Mouse (Mus musculus): ENCODE data around the gene Slc46a1. TPM values are rescaled to one million over a fixed set of nuclear protein-coding genes. Genes with fewer than 3 reads are reported as not detected.
A peak's percentile ranks its signal among the peaks of the same experiment; 100 is the strongest.

Gene Slc46a1
- polyA plus RNA-seq, 1 experiment from 2014 or later: 16.2 TPM

- H3K27ac ChIP-seq: no peak overlapping the region
- peaks cover 8% of the 10 kb centered on the region for H3K4me1 ChIP-seq
- H3K9ac ChIP-seq: no peak overlapping the region
- H3K4me2 ChIP-seq: no peak overlapping the region
- 3% methylated on average over 8 of the region's 8 CpGs for WGBS
- no peaks in the 10 kb centered on the region for H3K9me3 ChIP-seq
- peaks cover 75% of the 10 kb centered on the region for H3K27me3 ChIP-seq
- no peaks in the 10 kb centered on the region for H3K36me3 ChIP-seq
- no peak overlapping the region for H3K4me3 ChIP-seq
- no peak for ATAC-seq (ENCODE audit: insufficient number of reproducible peaks, insufficient read depth, low FRiP score, low TSS enrichment, low read depth)
These were observed 22.7 kb downstream of the Slc46a1 start for GRCm38 (mm10) chr11:78488168-78488567.

DNA sequence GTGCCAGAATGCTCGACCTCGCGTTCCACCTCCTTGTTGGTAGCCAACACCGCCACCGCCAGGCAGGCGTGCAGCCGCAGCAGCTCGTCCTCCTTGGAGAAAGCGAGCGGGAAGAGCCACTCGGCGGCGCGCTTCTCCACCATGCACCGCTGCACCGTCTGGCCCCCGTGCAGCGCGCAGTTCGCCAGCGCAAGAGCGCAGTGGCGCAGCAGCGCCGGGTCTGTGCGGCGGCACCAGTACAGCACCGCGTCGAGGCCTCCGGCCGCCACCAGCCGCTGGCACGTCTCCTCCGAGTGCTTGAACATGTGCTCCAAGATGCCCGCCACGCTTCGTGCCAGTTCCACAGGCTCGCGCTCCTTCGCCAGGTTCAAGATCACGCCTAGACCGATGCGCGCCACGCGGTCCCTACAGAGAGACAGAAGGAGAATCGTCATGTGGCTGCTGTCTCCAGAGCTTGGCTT lies 25.3 kb downstream of the Slc46a1 start:
- Histone ChIP-seq H3K9me3 (no peaks in the 10 kb centered on the region), H3K4me2 (peak overlapping the region; percentile 57), H3K36me3 (no peaks in the 10 kb centered on the region), H3K4me3 (peak overlapping the region; percentile 35), H3K4me1 (peaks cover 8% of the 10 kb centered on the region), H3K9ac (peak overlapping the region; percentile 49; the same call in 1 of the 2 replicates), H3K27me3 (peaks cover 83% of the 10 kb centered on the region), H3K27ac (no peak overlapping the region)
- WGBS: 12% methylated on average over 48 of the region's 48 CpGs
- no peak for ATAC-seq (ENCODE audit: insufficient number of reproducible peaks, insufficient read depth, low FRiP score, low TSS enrichment, low read depth)

GRCm38 (mm10) chr11:78495904-78496303 lies 30.4 kb downstream of the Slc46a1 start:
- no peak for ATAC-seq (ENCODE audit: insufficient number of reproducible peaks, insufficient read depth, low FRiP score, low TSS enrichment, low read depth)
- no peaks in the 10 kb centered on the region for H3K36me3 ChIP-seq
- no peak overlapping the region for H3K4me3 ChIP-seq
- no peak overlapping the region for H3K9ac ChIP-seq
- H3K4me2 ChIP-seq: no peak overlapping the region
- peaks cover 18% of the 10 kb centered on the region for H3K4me1 ChIP-seq
- peaks cover 75% of the 10 kb centered on the region for H3K27me3 ChIP-seq
- no peaks in the 10 kb centered on the region for H3K9me3 ChIP-seq
- 3% methylated on average over 6 of the region's 6 CpGs for WGBS
- H3K27ac ChIP-seq: no peak overlapping the region

DNA sequence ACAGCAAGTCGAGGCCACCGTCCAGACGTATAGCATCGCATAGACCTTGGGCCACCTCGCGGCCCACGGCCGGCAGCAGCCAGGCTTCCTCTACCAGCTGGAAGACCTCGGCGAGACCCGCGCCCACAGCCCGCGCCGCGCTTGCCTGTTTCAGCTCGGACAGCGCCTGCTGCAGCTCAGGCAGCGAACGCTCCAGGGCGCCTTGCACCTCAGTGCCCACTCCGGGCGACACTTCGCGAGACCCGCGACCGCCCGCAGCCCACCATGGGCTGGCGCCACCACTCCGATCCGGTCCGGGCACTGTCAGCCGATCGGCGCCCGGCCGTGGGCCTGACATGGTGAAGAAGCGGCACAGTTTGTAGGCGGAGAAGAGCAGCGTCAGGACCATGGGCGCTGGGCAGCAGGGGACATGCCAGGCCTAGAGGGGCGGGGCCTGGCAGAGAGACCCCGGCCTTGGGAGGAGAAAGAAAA lies 31.6 kb downstream of the Slc46a1 start:
- Histone ChIP-seq H3K4me2 (peak overlapping the region; percentile 98), H3K4me1 (peaks cover 16% of the 10 kb centered on the region), H3K27ac (no peak overlapping the region), H3K36me3 (no peaks in the 10 kb centered on the region), H3K9me3 (no peaks in the 10 kb centered on the region), H3K9ac (peak overlapping the region; percentile 65), H3K27me3 (peaks cover 73% of the 10 kb centered on the region), H3K4me3 (peak overlapping the region; percentile 61)
- no peak; the same call in 1 of the 2 replicates for ATAC-seq (ENCODE audit: insufficient number of reproducible peaks, insufficient read depth, low FRiP score, low TSS enrichment, low read depth)
- under 1% methylated on average over 44 of the region's 44 CpGs for WGBS

DNA sequence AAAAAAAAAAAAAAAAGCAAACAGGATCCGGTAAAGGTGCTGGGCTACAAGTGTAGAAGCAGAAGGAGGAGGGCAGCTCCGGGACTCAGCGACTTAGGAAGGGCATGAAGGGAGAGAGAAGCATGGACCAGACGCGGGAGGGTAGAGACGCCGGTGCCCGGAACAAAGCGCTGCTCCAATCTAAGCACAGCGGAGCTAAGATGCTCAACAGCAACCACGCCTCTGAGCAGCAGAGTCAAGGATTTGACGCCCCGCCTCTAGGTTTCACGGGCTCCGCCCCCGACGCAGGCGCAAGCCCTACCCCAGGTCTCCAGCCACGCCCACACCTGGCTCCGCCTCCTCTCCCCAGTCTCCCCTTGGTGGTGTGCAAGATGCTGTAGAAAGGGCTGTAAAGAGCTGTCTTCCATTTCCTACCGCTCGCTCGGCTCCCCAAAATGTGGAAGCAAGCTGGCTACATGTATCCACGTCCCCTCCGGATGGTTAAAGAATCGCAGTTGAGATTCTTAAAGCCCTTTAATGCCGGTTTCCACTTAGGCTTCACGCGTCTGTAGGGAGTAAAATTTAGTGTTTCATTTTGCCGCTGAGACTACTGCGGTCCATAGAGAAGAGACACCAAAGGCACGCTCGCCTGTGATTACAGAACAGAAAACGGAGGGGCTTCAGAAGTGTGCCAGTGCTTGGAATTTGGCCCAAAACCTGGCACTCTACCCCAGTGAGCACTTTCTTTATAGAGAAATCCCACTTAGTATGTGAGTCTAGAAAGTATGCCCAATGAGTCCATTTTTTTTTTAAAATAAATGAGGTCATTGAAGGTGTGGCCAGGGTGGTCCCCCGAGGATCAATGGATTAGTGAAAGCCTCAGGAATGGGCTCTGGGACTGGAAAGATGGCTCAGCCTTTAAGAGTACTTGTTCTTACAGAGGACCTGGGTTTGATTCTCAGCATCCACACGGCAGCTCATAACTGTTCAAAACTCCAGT lies 32.3 kb downstream of the Slc46a1 start, which contains the start of gene Sarm1:
Gene Sarm1, minus strand, starts transcription at position 211 of the 979 bp plus-strand sequence.
- 3% methylated on average over 36 of the region's 36 CpGs for WGBS
- Histone ChIP-seq H3K9me3 (no peaks in the 10 kb centered on the region), H3K27me3 (peaks cover 67% of the 10 kb centered on the region), H3K36me3 (no peaks in the 10 kb centered on the region), H3K4me2 (peak within 1 kb of the TSS; percentile 98), H3K4me3 (peak within 1 kb of the TSS; percentile 61), H3K4me1 (peaks cover 16% of the 10 kb centered on the region), H3K27ac (peak within 1 kb of the TSS; percentile 57; the same call in 1 of the 2 replicates), H3K9ac (peak within 1 kb of the TSS; percentile 65)
- peak; percentile 87 for ATAC-seq (ENCODE audit: insufficient number of reproducible peaks, insufficient read depth, low FRiP score, low TSS enrichment, low read depth)

DNA sequence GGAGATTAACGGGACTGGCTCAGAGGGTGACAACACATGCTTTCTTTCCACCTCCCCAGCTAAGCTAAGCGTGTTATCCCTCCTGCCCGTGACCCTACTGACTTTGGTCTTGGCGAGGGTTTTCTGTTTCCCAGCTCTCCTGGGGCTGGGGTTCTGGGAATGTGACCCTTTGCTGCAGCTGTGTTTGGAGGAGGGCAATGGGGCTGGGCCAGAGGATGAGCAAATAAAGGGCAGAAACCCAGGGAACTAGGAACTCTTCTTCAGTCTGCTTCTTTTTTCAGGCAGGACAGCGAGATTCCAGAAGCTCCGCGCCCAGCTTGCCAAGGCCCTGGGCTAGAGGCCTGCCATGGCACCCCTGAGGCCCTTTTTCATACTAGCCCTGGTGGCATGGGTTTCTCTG lies 33.5 kb downstream of the Slc46a1 start, which contains the start of gene Vtn:
Gene Vtn, plus strand, starts transcription at position 88 of the 400 bp plus-strand sequence.
- no peaks in the 10 kb centered on the region for H3K36me3 ChIP-seq
- H3K27me3 ChIP-seq: peaks cover 66% of the 10 kb centered on the region
- H3K4me3 ChIP-seq: peak within 1 kb of the TSS; percentile 61
- ATAC-seq (ENCODE audit: insufficient number of reproducible peaks, insufficient read depth, low FRiP score, low TSS enrichment, low read depth): no peak
- H3K4me2 ChIP-seq: peak within 1 kb of the TSS; percentile 98
- H3K9me3 ChIP-seq: no peaks in the 10 kb centered on the region
- peaks cover 16% of the 10 kb centered on the region for H3K4me1 ChIP-seq
- peak within 1 kb of the TSS; percentile 57; the same call in 1 of the 2 replicates for H3K27ac ChIP-seq
- WGBS: 47% methylated on average over 7 of the region's 7 CpGs
- H3K9ac ChIP-seq: peak within 1 kb of the TSS; percentile 51

- H3K9ac ChIP-seq: no peak overlapping the region
- peaks cover 61% of the 10 kb centered on the region for H3K27me3 ChIP-seq
- H3K36me3 ChIP-seq: no peaks in the 10 kb centered on the region
- no peak overlapping the region for H3K4me3 ChIP-seq
- no peak overlapping the region for H3K4me2 ChIP-seq
- no peaks in the 10 kb centered on the region for H3K9me3 ChIP-seq
- ATAC-seq (ENCODE audit: insufficient number of reproducible peaks, insufficient read depth, low FRiP score, low TSS enrichment, low read depth): no peak
- WGBS: 50% methylated on average over 16 of the region's 16 CpGs
- peaks cover 16% of the 10 kb centered on the region for H3K4me1 ChIP-seq
- H3K27ac ChIP-seq: no peak overlapping the region
These were observed 34.0 kb downstream of the Slc46a1 start for GRCm38 (mm10) chr11:78499543-78499942.

DNA sequence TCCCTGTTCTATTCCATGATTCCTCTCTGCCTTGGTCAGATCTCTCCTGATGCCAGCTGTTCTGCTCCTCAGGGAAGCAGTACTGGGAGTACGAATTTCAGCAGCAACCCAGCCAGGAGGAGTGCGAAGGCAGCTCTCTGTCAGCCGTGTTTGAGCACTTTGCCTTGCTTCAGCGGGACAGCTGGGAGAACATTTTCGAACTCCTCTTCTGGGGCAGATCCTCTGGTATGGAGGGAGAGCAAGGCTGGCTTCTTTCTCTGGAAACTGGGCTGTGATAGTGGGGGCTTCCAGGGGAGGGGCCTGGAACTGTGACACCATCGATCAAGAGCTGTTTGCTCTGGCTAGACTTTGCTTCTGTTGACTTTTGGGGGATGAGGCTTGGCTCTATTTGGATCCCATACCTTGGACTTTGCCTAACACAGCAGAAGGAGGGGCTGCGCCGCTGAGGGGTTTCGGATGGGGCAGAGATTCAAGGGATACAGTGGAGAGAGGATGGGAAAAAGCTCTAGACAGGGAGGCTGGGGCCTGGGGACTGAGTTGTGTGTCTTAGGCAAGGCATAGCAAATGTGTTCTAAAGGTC lies 35.2 kb downstream of the Slc46a1 start:
- Histone ChIP-seq H3K27me3 (peaks cover 50% of the 10 kb centered on the region), H3K4me2 (no peak overlapping the region), H3K4me1 (peaks cover 16% of the 10 kb centered on the region), H3K36me3 (no peaks in the 10 kb centered on the region), H3K27ac (no peak overlapping the region), H3K9ac (0 out of 2 replicates have a peak overlapping the region, but pooled peaks have one; percentile 21), H3K9me3 (no peaks in the 10 kb centered on the region), H3K4me3 (no peak overlapping the region)
- WGBS: 84% methylated on average over 9 of the region's 9 CpGs
- ATAC-seq (ENCODE audit: insufficient number of reproducible peaks, insufficient read depth, low FRiP score, low TSS enrichment, low read depth): no peak

DNA sequence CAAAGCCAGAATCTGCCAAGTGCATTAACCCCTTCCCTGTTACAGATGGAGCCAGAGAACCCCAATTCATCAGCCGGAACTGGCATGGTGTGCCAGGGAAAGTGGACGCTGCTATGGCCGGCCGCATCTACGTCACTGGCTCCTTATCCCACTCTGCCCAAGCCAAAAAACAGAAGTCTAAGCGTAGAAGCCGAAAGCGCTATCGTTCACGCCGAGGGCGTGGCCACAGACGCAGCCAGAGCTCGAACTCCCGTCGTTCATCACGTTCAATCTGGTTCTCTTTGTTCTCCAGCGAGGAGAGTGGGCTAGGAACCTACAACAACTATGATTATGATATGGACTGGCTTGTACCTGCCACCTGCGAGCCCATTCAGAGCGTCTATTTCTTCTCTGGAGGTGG lies 36.0 kb downstream of the Slc46a1 start:
- 81% methylated on average over 20 of the region's 20 CpGs for WGBS

DNA sequence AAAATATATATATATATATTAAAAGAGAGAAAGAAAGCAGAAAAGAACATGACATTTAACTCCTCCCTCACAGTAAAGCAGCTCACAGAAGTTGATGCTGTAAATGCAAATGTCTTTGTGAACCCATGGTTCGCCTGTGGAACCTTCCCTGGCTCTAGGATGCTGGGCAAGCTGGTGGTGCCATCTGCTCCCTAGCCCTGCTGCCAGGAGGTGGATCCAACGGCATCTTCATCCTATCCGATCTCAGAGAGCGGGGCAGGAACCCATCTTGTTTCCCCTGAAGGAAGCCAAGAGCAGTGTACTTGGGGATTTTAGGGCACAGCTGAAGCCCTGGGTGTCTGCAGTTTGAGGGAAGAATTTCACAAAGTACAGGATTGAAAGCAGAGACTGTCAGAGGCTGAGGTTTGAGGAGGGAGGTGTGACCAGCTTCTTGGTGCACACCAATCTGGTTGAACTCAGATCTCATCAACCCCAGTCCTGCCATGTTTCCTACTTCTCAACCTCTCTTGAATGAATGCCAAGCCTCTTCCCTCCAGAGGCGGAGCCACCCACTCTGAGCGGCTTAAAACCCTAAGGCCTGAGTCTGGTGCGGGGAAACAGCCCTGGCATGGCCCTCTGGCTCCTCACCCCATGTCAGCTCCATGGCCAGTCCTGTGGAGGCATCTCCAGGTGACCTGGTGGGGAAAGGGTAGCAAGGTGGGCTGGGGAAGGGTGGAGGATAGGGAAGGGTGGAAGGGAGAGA lies 37.6 kb downstream of the Slc46a1 start, which contains the start of gene Sebox:
Gene Sebox, plus strand, starts transcription at position 539 of the 742 bp plus-strand sequence.
- 62% methylated on average over 7 of the region's 7 CpGs for WGBS
- Histone ChIP-seq H3K27ac (no peak within 1 kb of the TSS), H3K4me3 (no peak within 1 kb of the TSS), H3K4me1 (peaks cover 3% of the 10 kb centered on the region), H3K36me3 (peaks cover 18% of the 10 kb centered on the region), H3K9ac (no peak within 1 kb of the TSS), H3K27me3 (peaks cover 34% of the 10 kb centered on the region), H3K9me3 (no peaks in the 10 kb centered on the region), H3K4me2 (no peak within 1 kb of the TSS)
- no peak for ATAC-seq (ENCODE audit: insufficient number of reproducible peaks, insufficient read depth, low FRiP score, low TSS enrichment, low read depth)

More for the DNA sequence above, 36.0 kb downstream of the Slc46a1 start:
- Histone ChIP-seq H3K4me3 (no peak overlapping the region), H3K9ac (no peak overlapping the region), H3K9me3 (no peaks in the 10 kb centered on the region), H3K36me3 (peaks cover 3% of the 10 kb centered on the region), H3K4me2 (no peak overlapping the region), H3K27me3 (peaks cover 42% of the 10 kb centered on the region), H3K27ac (no peak overlapping the region), H3K4me1 (peaks cover 14% of the 10 kb centered on the region)
- no peak for ATAC-seq (ENCODE audit: insufficient number of reproducible peaks, insufficient read depth, low FRiP score, low TSS enrichment, low read depth)

GRCm38 (mm10) chr11:78505430-78505829 lies 39.9 kb downstream of the Slc46a1 start:
- Histone ChIP-seq H3K4me2 (no peak overlapping the region), H3K4me3 (no peak overlapping the region), H3K4me1 (no peaks in the 10 kb centered on the region), H3K9ac (no peak overlapping the region), H3K27me3 (peaks cover 13% of the 10 kb centered on the region), H3K36me3 (peaks cover 37% of the 10 kb centered on the region), H3K27ac (no peak overlapping the region), H3K9me3 (no peaks in the 10 kb centered on the region)
- no peak; the same call in 1 of the 2 replicates for ATAC-seq (ENCODE audit: insufficient number of reproducible peaks, insufficient read depth, low FRiP score, low TSS enrichment, low read depth)
- 72% methylated on average over 3 of the region's 3 CpGs for WGBS
